Mouse (Mus musculus): ENCODE measurements at regions not wholly inside any gene's neighbourhood (a gene's known extent, or its start where the extent isn't known, plus 50 kb on each side); places are given as distances from the start of the nearest gene placed in this dataset.

DNA sequence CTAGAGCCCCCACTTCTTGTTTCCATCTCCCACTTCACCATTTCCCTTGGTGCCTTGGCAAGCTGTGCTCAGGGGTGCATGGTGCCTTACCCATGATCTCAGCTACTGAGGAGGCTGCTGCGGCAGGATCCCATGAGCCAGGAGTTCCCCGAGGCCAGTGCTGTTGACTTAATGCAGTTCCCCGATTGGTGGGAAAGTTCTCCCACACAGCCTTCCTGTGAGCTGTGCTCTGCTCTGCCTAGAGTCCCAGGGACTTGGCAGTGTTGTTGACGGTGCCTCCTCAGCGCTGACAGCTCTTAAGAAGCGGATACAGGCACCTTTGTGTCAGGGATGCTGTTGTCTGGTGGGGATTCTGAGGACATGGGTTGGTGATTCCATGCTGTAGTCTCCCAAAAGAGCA lies 190.9 kb upstream of the Sdk2 start:
- ATAC-seq (replicated peaks; ENCODE audit: insufficient number of reproducible peaks, low FRiP score, low TSS enrichment) = no peak
- WGBS (ENCODE audit: insufficient replicate concordance) = 36% methylated on average over 6 of the region's 6 CpGs
- H3K4me1 ChIP-seq (ENCODE audit: control insufficient read depth, insufficient read depth, low read length) = no peaks in the 10 kb centered on the region

DNA sequence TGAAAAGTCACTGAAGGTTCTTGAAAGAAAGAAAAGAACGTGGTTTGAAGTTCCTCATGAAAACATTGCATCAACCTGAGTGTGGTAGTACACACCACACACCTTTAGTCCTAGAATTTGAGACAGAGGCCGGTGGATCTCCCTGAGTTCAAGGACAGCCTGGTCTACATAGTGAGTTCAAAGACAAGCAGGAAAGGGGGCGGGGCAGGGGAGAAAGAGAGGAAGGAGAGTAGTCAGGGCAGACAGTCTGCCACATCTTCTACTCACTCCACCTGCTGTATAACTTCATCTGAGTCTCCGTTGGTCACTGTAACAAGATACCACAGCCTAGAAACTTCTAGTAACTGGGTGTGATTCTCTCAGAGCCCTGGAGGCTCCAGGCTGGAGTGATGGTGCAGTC lies 190.2 kb upstream of the Sdk2 start:
- Histone ChIP-seq H3K27ac (ENCODE audit: low read depth, low read length) (no peak overlapping the region), H3K4me3 (ENCODE audit: low read depth, low read length) (no peak overlapping the region), H3K9ac (ENCODE audit: low read depth, low read length) (no peak overlapping the region), H3K36me3 (ENCODE audit: control insufficient read depth, insufficient read depth, low read length) (no peaks in the 10 kb centered on the region), H3K4me1 (ENCODE audit: control insufficient read depth, insufficient read depth, low read length) (no peaks in the 10 kb centered on the region), H3K9me3 (replicated peaks; ENCODE audit: control insufficient read depth, low read length) (no peaks in the 10 kb centered on the region), H3K4me2 (no peak overlapping the region), H3K27me3 (ENCODE audit: control insufficient read depth, insufficient read depth, low read length) (peaks cover 3% of the 10 kb centered on the region; the same call in 1 of the 2 replicates)
- WGBS (ENCODE audit: insufficient replicate concordance) = 63% methylated on average over 4 of the region's 4 CpGs
- ATAC-seq (replicated peaks; ENCODE audit: insufficient number of reproducible peaks, low FRiP score, low TSS enrichment) = no peak

More for the DNA sequence above, 190.9 kb upstream of the Sdk2 start:
- H3K9me3 ChIP-seq (replicated peaks; ENCODE audit: control insufficient read depth, low read length) = no peaks in the 10 kb centered on the region
- H3K36me3 ChIP-seq (ENCODE audit: control insufficient read depth, insufficient read depth, low read length) = no peaks in the 10 kb centered on the region
- no peak overlapping the region for H3K27ac ChIP-seq (ENCODE audit: low read depth, low read length)
- H3K4me2 ChIP-seq = no peak overlapping the region
- H3K4me3 ChIP-seq (ENCODE audit: low read depth, low read length) = no peak overlapping the region
- H3K9ac ChIP-seq (ENCODE audit: low read depth, low read length) = no peak overlapping the region
- peaks cover 3% of the 10 kb centered on the region; the same call in 1 of the 2 replicates for H3K27me3 ChIP-seq (ENCODE audit: control insufficient read depth, insufficient read depth, low read length)

DNA sequence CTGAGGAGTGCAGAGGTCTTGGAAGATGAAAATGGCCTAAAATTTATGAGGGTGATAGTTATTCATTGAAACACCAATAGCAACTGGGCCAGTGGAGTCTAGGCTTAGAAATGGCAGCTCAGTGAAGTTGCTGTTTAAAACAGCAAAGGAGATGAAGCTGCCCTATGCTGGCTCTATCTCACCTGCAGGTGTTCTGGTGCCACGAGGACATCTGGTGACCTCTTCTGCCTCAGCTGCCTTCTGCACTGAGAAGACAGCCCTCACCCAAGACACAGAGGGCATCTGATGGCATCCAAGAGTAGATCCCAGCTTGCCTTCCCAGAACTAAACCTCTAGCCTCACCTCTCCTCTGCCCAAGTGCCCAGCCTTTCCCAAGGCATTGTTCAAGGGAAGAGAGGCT lies 187.5 kb upstream of the Sdk2 start:
- Histone ChIP-seq H3K4me1 (ENCODE audit: control insufficient read depth, insufficient read depth, low read length) (no peaks in the 10 kb centered on the region), H3K9me3 (replicated peaks; ENCODE audit: control insufficient read depth, low read length) (no peaks in the 10 kb centered on the region), H3K27me3 (ENCODE audit: control insufficient read depth, insufficient read depth, low read length) (peaks cover 3% of the 10 kb centered on the region; the same call in 1 of the 2 replicates), H3K36me3 (ENCODE audit: control insufficient read depth, insufficient read depth, low read length) (no peaks in the 10 kb centered on the region), H3K4me2 (no peak overlapping the region), H3K9ac (ENCODE audit: low read depth, low read length) (no peak overlapping the region), H3K4me3 (ENCODE audit: low read depth, low read length) (no peak overlapping the region), H3K27ac (ENCODE audit: low read depth, low read length) (no peak overlapping the region)
- ATAC-seq (replicated peaks; ENCODE audit: insufficient number of reproducible peaks, low FRiP score, low TSS enrichment) = no peak
- WGBS (ENCODE audit: insufficient replicate concordance) = 67% methylated on average over 1 of the region's 1 CpGs

DNA sequence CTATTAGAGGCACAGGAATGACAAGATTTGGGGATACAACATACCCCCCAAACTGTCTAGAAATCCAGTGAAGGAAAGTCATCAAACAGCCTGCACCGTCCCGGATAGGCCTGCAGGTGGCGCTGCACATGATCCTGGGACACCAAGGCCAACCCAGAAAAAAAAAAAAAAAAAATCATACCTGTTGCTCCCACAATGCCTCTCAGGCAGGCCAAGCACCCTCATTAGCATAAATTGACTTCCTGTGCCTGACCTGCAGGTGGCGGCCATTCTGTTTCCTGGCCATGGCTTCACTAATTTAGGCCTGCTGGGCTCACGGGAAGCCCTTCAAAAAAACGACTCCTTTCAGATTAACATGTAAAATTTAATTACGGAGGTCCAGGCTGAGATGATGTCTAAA lies 184.8 kb upstream of the Sdk2 start:
- Histone ChIP-seq H3K27me3 (ENCODE audit: control insufficient read depth, insufficient read depth, low read length) (peaks cover 7% of the 10 kb centered on the region), H3K9me3 (replicated peaks; ENCODE audit: control insufficient read depth, low read length) (no peaks in the 10 kb centered on the region), H3K4me2 (no peak overlapping the region), H3K4me1 (ENCODE audit: control insufficient read depth, insufficient read depth, low read length) (peaks cover 5% of the 10 kb centered on the region), H3K27ac (ENCODE audit: low read depth, low read length) (no peak overlapping the region), H3K9ac (ENCODE audit: low read depth, low read length) (no peak overlapping the region), H3K4me3 (ENCODE audit: low read depth, low read length) (no peak overlapping the region), H3K36me3 (ENCODE audit: control insufficient read depth, insufficient read depth, low read length) (no peaks in the 10 kb centered on the region)
- no peak for ATAC-seq (replicated peaks; ENCODE audit: insufficient number of reproducible peaks, low FRiP score, low TSS enrichment)
- WGBS (ENCODE audit: insufficient replicate concordance) = 80% methylated on average over 7 of the region's 7 CpGs

- Histone ChIP-seq H3K4me2 (no peak overlapping the region), H3K9ac (ENCODE audit: low read depth, low read length) (no peak overlapping the region), H3K9me3 (replicated peaks; ENCODE audit: control insufficient read depth, low read length) (no peaks in the 10 kb centered on the region), H3K4me1 (ENCODE audit: control insufficient read depth, insufficient read depth, low read length) (peaks cover 5% of the 10 kb centered on the region), H3K27me3 (ENCODE audit: control insufficient read depth, insufficient read depth, low read length) (peaks cover 3% of the 10 kb centered on the region; the same call in 1 of the 2 replicates), H3K36me3 (ENCODE audit: control insufficient read depth, insufficient read depth, low read length) (no peaks in the 10 kb centered on the region), H3K4me3 (ENCODE audit: low read depth, low read length) (no peak overlapping the region), H3K27ac (ENCODE audit: low read depth, low read length) (no peak overlapping the region)
- 59% methylated on average over 7 of the region's 7 CpGs for WGBS (ENCODE audit: insufficient replicate concordance)
- no peak for ATAC-seq (replicated peaks; ENCODE audit: insufficient number of reproducible peaks, low FRiP score, low TSS enrichment)
Measured at GRCm38 (mm10) chr11:114249215-114249614, 182.4 kb upstream of the Sdk2 start.

GRCm38 (mm10) chr11:114248261-114248898 lies 181.5 kb upstream of the Sdk2 start:
- no peak for ATAC-seq (replicated peaks; ENCODE audit: insufficient number of reproducible peaks, low FRiP score, low TSS enrichment)
- WGBS (ENCODE audit: insufficient replicate concordance) = 52% methylated on average over 4 of the region's 4 CpGs
- H3K4me2 ChIP-seq = no peak overlapping the region; the same call in 1 of the 2 replicates
- no peak overlapping the region for H3K27ac ChIP-seq (ENCODE audit: low read depth, low read length)
- H3K4me3 ChIP-seq (ENCODE audit: low read depth, low read length) = no peak overlapping the region
- H3K4me1 ChIP-seq (ENCODE audit: control insufficient read depth, insufficient read depth, low read length) = peaks cover 5% of the 10 kb centered on the region
- H3K36me3 ChIP-seq (ENCODE audit: control insufficient read depth, insufficient read depth, low read length) = no peaks in the 10 kb centered on the region
- peaks cover 3% of the 10 kb centered on the region; the same call in 1 of the 2 replicates for H3K27me3 ChIP-seq (ENCODE audit: control insufficient read depth, insufficient read depth, low read length)
- no peaks in the 10 kb centered on the region for H3K9me3 ChIP-seq (replicated peaks; ENCODE audit: control insufficient read depth, low read length)
- H3K9ac ChIP-seq (ENCODE audit: low read depth, low read length) = no peak overlapping the region

GRCm38 (mm10) chr11:114239311-114239803 lies 172.5 kb upstream of the Sdk2 start:
- H3K4me2 ChIP-seq = no peak overlapping the region
- H3K9me3 ChIP-seq (replicated peaks; ENCODE audit: control insufficient read depth, low read length) = no peaks in the 10 kb centered on the region
- H3K27ac ChIP-seq (ENCODE audit: low read depth, low read length) = no peak overlapping the region
- no peak overlapping the region for H3K9ac ChIP-seq (ENCODE audit: low read depth, low read length)
- no peak for ATAC-seq (replicated peaks; ENCODE audit: insufficient number of reproducible peaks, low FRiP score, low TSS enrichment)
- H3K4me1 ChIP-seq (ENCODE audit: control insufficient read depth, insufficient read depth, low read length) = no peaks in the 10 kb centered on the region
- H3K27me3 ChIP-seq (ENCODE audit: control insufficient read depth, insufficient read depth, low read length) = peaks cover 4% of the 10 kb centered on the region; the same call in 1 of the 2 replicates
- no peaks in the 10 kb centered on the region for H3K36me3 ChIP-seq (ENCODE audit: control insufficient read depth, insufficient read depth, low read length)
- H3K4me3 ChIP-seq (ENCODE audit: low read depth, low read length) = no peak overlapping the region
- WGBS (ENCODE audit: insufficient replicate concordance) = 52% methylated on average over 8 of the region's 8 CpGs

DNA sequence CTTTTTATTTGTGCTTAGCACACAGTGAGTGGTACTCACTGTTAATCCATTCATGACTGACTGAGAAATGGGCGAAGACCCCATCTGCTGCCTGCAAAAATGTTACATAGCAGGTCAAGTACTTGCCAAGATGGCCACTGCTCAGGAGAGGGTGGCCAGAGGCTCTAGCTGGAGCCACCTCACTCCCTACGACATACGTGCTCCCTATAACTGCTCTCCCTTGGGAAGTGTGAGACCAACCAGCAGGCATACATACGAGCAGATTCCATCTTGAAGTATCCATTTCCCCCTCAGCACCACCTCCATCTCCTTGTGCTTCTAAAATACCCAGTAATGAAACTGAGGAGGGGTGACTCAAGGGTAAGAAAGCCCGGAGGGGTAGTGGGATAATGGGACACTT lies 172.0 kb upstream of the Sdk2 start:
- no peak overlapping the region for H3K27ac ChIP-seq (ENCODE audit: low read depth, low read length)
- no peaks in the 10 kb centered on the region for H3K36me3 ChIP-seq (ENCODE audit: control insufficient read depth, insufficient read depth, low read length)
- no peaks in the 10 kb centered on the region for H3K9me3 ChIP-seq (replicated peaks; ENCODE audit: control insufficient read depth, low read length)
- H3K27me3 ChIP-seq (ENCODE audit: control insufficient read depth, insufficient read depth, low read length) = peaks cover 4% of the 10 kb centered on the region; the same call in 1 of the 2 replicates
- no peak for ATAC-seq (replicated peaks; ENCODE audit: insufficient number of reproducible peaks, low FRiP score, low TSS enrichment)
- no peak overlapping the region for H3K9ac ChIP-seq (ENCODE audit: low read depth, low read length)
- no peaks in the 10 kb centered on the region for H3K4me1 ChIP-seq (ENCODE audit: control insufficient read depth, insufficient read depth, low read length)
- H3K4me3 ChIP-seq (ENCODE audit: low read depth, low read length) = no peak overlapping the region
- 77% methylated on average over 5 of the region's 5 CpGs for WGBS (ENCODE audit: insufficient replicate concordance)
- no peak overlapping the region for H3K4me2 ChIP-seq

GRCm38 (mm10) chr11:114238316-114238715 lies 171.5 kb upstream of the Sdk2 start:
- WGBS (ENCODE audit: insufficient replicate concordance) = 65% methylated on average over 8 of the region's 8 CpGs
- ATAC-seq (replicated peaks; ENCODE audit: insufficient number of reproducible peaks, low FRiP score, low TSS enrichment) = no peak
- Histone ChIP-seq H3K36me3 (ENCODE audit: control insufficient read depth, insufficient read depth, low read length) (no peaks in the 10 kb centered on the region), H3K9me3 (replicated peaks; ENCODE audit: control insufficient read depth, low read length) (no peaks in the 10 kb centered on the region), H3K4me3 (ENCODE audit: low read depth, low read length) (no peak overlapping the region), H3K27me3 (ENCODE audit: control insufficient read depth, insufficient read depth, low read length) (peaks cover 4% of the 10 kb centered on the region; the same call in 1 of the 2 replicates), H3K27ac (ENCODE audit: low read depth, low read length) (no peak overlapping the region), H3K4me1 (ENCODE audit: control insufficient read depth, insufficient read depth, low read length) (no peaks in the 10 kb centered on the region), H3K9ac (ENCODE audit: low read depth, low read length) (no peak overlapping the region), H3K4me2 (no peak overlapping the region)
